Mouse (Mus musculus) heart, embryonic 11.5 days (tissue): ENCODE data around the gene Pawr. TPM values are rescaled to one million over a fixed set of nuclear protein-coding genes. Genes with fewer than 3 reads are reported as not detected.

Source experiments
- ATAC-seq: fragments of 200-750 bp; cut with Nextera tagmentation; replicated peaks from 2 replicates; pipeline ENCODE4 v1.8.0; 2017; ENCODE audit warnings: moderate library complexity; ENCODE audit not compliant: insufficient number of reproducible peaks, low FRiP score, low TSS enrichment
- H3K27ac ChIP-seq: fragments of 300-500 bp; sonication (generic); 2 replicates; pipeline ENCODE4 v1.5.1; 2014; ENCODE audit warnings: mild to moderate bottlenecking, low read depth, low read length
- H3K27me3 ChIP-seq: fragments of 300-500 bp; sonication (generic); 2 replicates; pipeline ENCODE4 v1.6.1; 2014; ENCODE audit warnings: mild to moderate bottlenecking, low read length, mixed read lengths; ENCODE audit not compliant: control insufficient read depth, insufficient read depth
- H3K36me3 ChIP-seq: fragments of 300-500 bp; sonication (generic); 2 replicates; pipeline ENCODE4 v1.6.1; 2014; ENCODE audit warnings: mild to moderate bottlenecking, low read length, moderate library complexity, mixed read lengths; ENCODE audit not compliant: control insufficient read depth, insufficient read depth
- H3K4me1 ChIP-seq: fragments of 300-500 bp; sonication (generic); 2 replicates; pipeline ENCODE4 v1.6.1; 2014; ENCODE audit warnings: low read length; ENCODE audit not compliant: control insufficient read depth, insufficient read depth
- H3K4me2 ChIP-seq: fragments of 300-500 bp; sonication (generic); 2 replicates; pipeline ENCODE4 v1.6.1; 2014; ENCODE audit warnings: mild to moderate bottlenecking, moderate library complexity
- H3K4me3 ChIP-seq: fragments of 300-500 bp; sonication (generic); 2 replicates; pipeline ENCODE4 v1.5.1; 2014; ENCODE audit warnings: low read depth, low read length
- H3K9ac ChIP-seq: fragments of 300-500 bp; sonication (generic); 2 replicates; pipeline ENCODE4 v1.6.1; 2014; ENCODE audit warnings: mild to moderate bottlenecking, low read depth, low read length, moderate library complexity
- H3K9me3 ChIP-seq: fragments of 300-500 bp; sonication (generic); replicated peaks from 2 replicates; pipeline ENCODE4 v1.6.1; 2016; ENCODE audit warnings: low read length; ENCODE audit not compliant: control insufficient read depth
- WGBS: fragments of 180-500 bp; shearing (Covaris S2); extraction: QIAGEN DNeasy Blood & Tissue Kit; methylation state at CpG from one replicate; pipeline ENCODE4 v1.1.7; 2014; ENCODE audit not compliant: insufficient replicate concordance; 5-methylcytosine and 5-hydroxymethylcytosine counted together
- polyA plus RNA-seq: library from polyadenylated mRNA; unstranded; fragments of >200 nt; fragmentation: Nextera tagmentation; extraction: Ambion mirVana; gene quantifications from 2 replicates; pipeline ENCODE4 v1.2.1, GENCODE M21; 2014

Gene Pawr
- polyA plus RNA-seq, 1 experiment from 2014 or later: 18.7 TPM

- no peaks in the 10 kb centered on the region for H3K9me3 ChIP-seq
- H3K36me3 ChIP-seq: no peaks in the 10 kb centered on the region
- 0 out of 2 replicates have a peak overlapping the region, but pooled peaks have one; percentile 7 for H3K27ac ChIP-seq
- no peak for ATAC-seq
- 40% methylated on average over 10 of the region's 10 CpGs for WGBS
- no peak overlapping the region for H3K9ac ChIP-seq
- 0 out of 2 replicates have a peak overlapping the region, but pooled peaks have one; percentile 15 for H3K4me2 ChIP-seq
- no peaks in the 10 kb centered on the region for H3K27me3 ChIP-seq
- H3K4me1 ChIP-seq: peaks cover 9% of the 10 kb centered on the region; the same call in 1 of the 2 replicates
- H3K4me3 ChIP-seq: no peak overlapping the region
Measured at GRCm38 (mm10) chr10:108354726-108355391, 22.9 kb downstream of the Pawr start.

DNA sequence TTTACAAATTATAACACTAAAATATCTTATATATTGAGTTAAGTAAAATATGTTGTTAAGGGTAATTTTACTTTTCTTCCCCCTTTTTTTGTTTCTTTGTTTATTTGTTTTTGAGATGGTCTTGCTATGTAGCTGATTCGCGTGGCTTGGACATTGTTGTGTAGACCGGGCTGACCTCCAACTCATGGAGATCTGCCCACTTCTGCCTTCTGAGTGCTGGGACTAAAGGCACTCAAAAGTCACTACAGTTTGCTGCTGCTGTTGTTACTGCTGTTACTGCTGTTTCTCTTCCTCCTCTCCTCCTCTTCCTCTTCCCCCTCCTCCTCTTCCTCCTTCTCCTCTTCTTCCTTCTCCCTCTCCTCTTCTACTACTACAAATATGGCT is 23.5 kb downstream of the Pawr start:
- no peak for ATAC-seq
- no peak overlapping the region for H3K27ac ChIP-seq
- no peaks in the 10 kb centered on the region for H3K27me3 ChIP-seq
- WGBS: 80% methylated on average over 3 of the region's 3 CpGs
- H3K4me1 ChIP-seq: peaks cover 10% of the 10 kb centered on the region; the same call in 1 of the 2 replicates
- H3K9me3 ChIP-seq: no peaks in the 10 kb centered on the region
- no peak overlapping the region for H3K4me3 ChIP-seq
- H3K4me2 ChIP-seq: no peak overlapping the region
- no peaks in the 10 kb centered on the region for H3K36me3 ChIP-seq
- no peak overlapping the region for H3K9ac ChIP-seq

GRCm38 (mm10) chr10:108356601-108357187 is 24.8 kb downstream of the Pawr start:
- Histone ChIP-seq H3K9me3 (no peaks in the 10 kb centered on the region), H3K4me2 (no peak overlapping the region), H3K4me1 (peaks cover 10% of the 10 kb centered on the region; the same call in 1 of the 2 replicates), H3K4me3 (no peak overlapping the region), H3K27me3 (no peaks in the 10 kb centered on the region), H3K27ac (no peak overlapping the region), H3K36me3 (no peaks in the 10 kb centered on the region), H3K9ac (no peak overlapping the region)
- WGBS: 94% methylated on average over 12 of the region's 12 CpGs
- 0 out of 2 replicates have a peak, but pooled peaks have one; percentile 33 for ATAC-seq

DNA sequence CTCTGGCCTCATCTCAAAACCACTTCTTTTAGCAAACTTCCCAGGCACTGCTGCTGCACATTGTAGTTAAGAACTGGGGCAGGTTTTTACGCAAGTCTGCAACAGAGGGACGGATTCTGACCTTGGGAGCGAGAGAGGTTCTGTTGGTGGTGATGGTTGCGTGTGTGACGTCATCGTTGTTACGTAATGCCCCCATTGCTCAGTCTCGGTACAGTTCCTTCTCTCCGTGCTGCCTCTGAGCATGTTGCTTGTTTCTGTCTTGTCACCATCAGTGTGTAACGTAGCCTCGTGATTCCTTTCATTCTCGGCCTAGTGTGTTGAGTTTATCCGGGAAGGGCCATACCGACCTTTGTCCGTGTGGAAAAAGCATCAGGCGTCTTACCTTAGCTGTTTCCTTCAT is 28.1 kb downstream of the Pawr start:
- Histone ChIP-seq H3K4me1 (peaks cover 7% of the 10 kb centered on the region), H3K27ac (no peak overlapping the region; the same call in 1 of the 2 replicates), H3K9me3 (no peaks in the 10 kb centered on the region), H3K36me3 (no peaks in the 10 kb centered on the region), H3K27me3 (no peaks in the 10 kb centered on the region), H3K4me3 (no peak overlapping the region), H3K4me2 (no peak overlapping the region), H3K9ac (no peak overlapping the region)
- ATAC-seq: no peak
- WGBS: 76% methylated on average over 16 of the region's 16 CpGs

GRCm38 (mm10) chr10:108360801-108361200 is 28.9 kb downstream of the Pawr start:
- ATAC-seq: no peak
- Histone ChIP-seq H3K27me3 (no peaks in the 10 kb centered on the region), H3K4me3 (no peak overlapping the region), H3K4me2 (no peak overlapping the region), H3K9ac (no peak overlapping the region), H3K36me3 (0 out of 2 replicates have a peak, but pooled peaks cover 2% of the 10 kb centered on the region), H3K27ac (no peak overlapping the region), H3K4me1 (peaks cover 7% of the 10 kb centered on the region), H3K9me3 (no peaks in the 10 kb centered on the region)
- WGBS: 70% methylated on average over 6 of the region's 6 CpGs

DNA sequence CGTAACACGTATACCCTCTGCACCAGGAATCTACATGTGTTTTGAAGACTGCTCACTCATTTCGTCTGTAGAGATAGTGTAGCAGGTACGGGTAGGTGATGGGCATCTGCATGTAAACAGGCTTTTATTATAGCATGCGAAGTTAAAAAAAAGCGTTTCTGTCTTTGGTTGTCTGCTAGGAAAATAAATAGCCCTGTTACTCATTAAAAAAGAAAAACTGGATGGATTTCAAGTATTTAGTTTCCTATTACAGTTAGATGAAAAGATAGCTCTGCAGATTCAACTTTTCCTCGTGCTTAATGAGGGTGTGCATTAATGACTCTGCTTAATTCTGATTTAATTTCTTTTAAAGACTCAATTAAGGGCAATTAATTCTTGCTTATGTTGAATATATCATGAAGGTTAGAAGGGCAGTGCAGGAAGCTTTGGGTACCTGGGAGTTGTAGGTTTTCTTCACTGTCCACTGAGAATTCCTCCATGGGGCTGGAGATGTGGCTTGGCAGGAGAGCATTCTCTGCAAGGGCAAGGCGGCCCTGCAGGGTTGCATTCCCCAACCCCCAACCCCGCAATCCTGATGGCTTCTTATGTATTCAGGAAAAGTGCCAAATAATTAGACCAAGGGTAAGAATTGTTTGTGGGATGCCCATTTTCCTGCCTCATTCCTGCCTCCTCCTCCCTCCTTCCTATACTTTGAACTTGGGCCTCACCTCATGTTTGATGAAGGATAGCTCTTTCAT is 29.7 kb downstream of the Pawr start:
- H3K9me3 ChIP-seq: no peaks in the 10 kb centered on the region
- WGBS: 76% methylated on average over 9 of the region's 9 CpGs
- no peak overlapping the region for H3K4me3 ChIP-seq
- H3K9ac ChIP-seq: no peak overlapping the region
- H3K27ac ChIP-seq: no peak overlapping the region
- peaks cover 7% of the 10 kb centered on the region for H3K4me1 ChIP-seq
- no peaks in the 10 kb centered on the region for H3K27me3 ChIP-seq
- ATAC-seq: no peak
- peaks cover 2% of the 10 kb centered on the region; the same call in 1 of the 2 replicates for H3K36me3 ChIP-seq
- no peak overlapping the region for H3K4me2 ChIP-seq

DNA sequence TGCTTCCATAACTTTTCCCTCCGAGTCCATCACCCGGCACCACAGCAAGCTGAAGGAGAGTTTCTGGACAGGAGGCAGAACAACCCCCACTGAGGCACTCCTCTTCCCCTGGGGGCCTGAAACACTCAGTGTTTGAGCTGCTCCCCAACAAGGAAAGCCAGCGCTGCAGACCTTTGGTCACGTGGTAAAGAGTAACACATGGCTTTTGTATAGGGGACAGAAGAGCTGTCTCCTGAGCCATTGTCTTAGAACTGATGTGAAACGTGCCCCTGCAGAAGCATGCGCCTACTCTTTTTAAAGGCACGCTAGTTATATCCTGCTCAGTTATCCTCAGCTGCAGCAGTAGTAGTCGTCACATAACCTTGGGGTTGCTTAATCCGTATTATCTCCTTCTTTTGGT is 32.0 kb downstream of the Pawr start:
- no peak overlapping the region for H3K9ac ChIP-seq
- 50% methylated on average over 9 of the region's 9 CpGs for WGBS
- no peak overlapping the region for H3K4me3 ChIP-seq
- peaks cover 2% of the 10 kb centered on the region; the same call in 1 of the 2 replicates for H3K36me3 ChIP-seq
- ATAC-seq: 0 out of 2 replicates have a peak, but pooled peaks have one; percentile 35
- H3K4me1 ChIP-seq: peaks cover 7% of the 10 kb centered on the region
- no peaks in the 10 kb centered on the region for H3K9me3 ChIP-seq
- H3K4me2 ChIP-seq: no peak overlapping the region
- H3K27ac ChIP-seq: no peak overlapping the region
- H3K27me3 ChIP-seq: no peaks in the 10 kb centered on the region

- WGBS: 85% methylated on average over 26 of the region's 26 CpGs
Measured at GRCm38 (mm10) chr10:108364946-108365719, 33.2 kb downstream of the Pawr start.

More at GRCm38 (mm10) chr10:108364946-108365719, 33.2 kb downstream of the Pawr start:
- Histone ChIP-seq H3K36me3 (peaks cover 2% of the 10 kb centered on the region; the same call in 1 of the 2 replicates), H3K27ac (no peak overlapping the region), H3K9me3 (no peaks in the 10 kb centered on the region), H3K4me2 (no peak overlapping the region), H3K4me3 (no peak overlapping the region), H3K27me3 (no peaks in the 10 kb centered on the region), H3K9ac (no peak overlapping the region), H3K4me1 (peaks cover 3% of the 10 kb centered on the region)
- no peak for ATAC-seq
